Mouse (Mus musculus): Measurements from ENCODE around the gene Krcc1.

DNA sequence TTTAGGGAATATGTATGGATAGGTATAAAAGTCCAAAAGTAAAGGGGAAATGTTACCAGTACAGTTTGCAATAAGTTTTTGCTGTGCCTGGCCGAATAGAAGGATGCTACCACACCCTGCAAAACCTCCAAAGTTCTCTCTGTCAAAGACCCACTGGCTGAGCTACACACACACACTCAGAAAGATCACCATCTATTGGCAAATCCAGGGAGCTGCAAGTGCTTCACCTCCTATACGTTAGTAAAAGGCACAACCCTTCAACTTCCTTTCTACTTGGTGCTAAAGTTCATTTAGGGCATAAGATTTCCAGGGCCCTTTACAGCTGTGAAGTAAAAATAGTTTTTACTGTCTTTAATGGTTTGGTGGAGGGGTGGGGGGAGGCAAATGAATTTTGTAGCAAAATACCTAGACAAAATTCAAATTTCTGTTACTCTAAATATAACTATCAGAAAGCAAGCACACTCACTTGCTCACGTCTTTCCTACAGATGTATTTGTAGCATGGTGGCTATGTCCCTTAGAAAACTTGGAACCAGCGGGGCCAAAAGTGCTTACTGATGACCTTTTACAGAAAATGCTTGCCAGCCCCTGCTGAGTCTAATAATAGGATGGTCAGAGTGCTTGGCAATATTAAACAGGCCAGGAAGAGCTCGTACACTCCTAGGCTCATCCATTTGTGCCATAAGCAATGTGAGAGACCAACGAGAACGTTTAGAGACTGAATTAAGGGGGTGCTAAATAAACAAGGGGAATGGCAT, 2.4 kb upstream of the Krcc1 start:
- TF ChIP-seq TAL1 (conservative IDR thresholded peaks at IDR 0.05; ENCODE audit: low read depth, low read length) = no peak
- no peak for TF ChIP-seq CTCF (IDR thresholded peaks at IDR 0.05; ENCODE audit: low read depth, low read length)
- no peak for TF ChIP-seq GATA1 (IDR thresholded peaks at IDR 0.05; ENCODE audit: borderline replicate concordance, low read length)
- no peak for TF ChIP-seq POLR2AphosphoS5 (IDR thresholded peaks at IDR 0.05; ENCODE audit: insufficient replicate concordance, low read depth, low read length)

All from G1E (cell line).